14 mouse cellular contexts compared by ENCODE assay signal in genomic region chr3:58689105-58689504, GRCm38 (mm10). TPM values are rescaled to one million over a fixed set of nuclear protein-coding genes. Genes with fewer than 3 reads are reported as not detected.
A peak's percentile ranks its signal among the peaks of the same experiment; 100 is the strongest.
DNase-seq lines count a peak whose midpoint lies in the region; ATAC-seq and TF ChIP-seq lines count a peak whose summit lies in the region.
"Had no signal": no experiment of that assay in that cellular context is flagged by ENCODE, and none has a peak within 500 bp of the region (broad histone marks: within the 10 kb centered on the region; RNA-seq: fewer than 3 reads in every experiment).

No protein-coding gene starts in this region.

- TF ChIP-seq CTCF in layer of hippocampus, adult 2 months (conservative IDR thresholded peaks at IDR 0.05): no peak

- ATAC-seq in forebrain, embryonic 13.5 days: no peak
- ATAC-seq in forebrain, embryonic 15.5 days (replicated peaks): no peak
- ATAC-seq in embryonic facial prominence, embryonic 15.5 days (ENCODE audit: insufficient number of reproducible peaks, low FRiP score, low TSS enrichment, low read depth): no peak
- ATAC-seq in midbrain, embryonic 16.5 days: no peak
- ATAC-seq: Patski had no signal

- peaks cover 22% of the 10 kb centered on the region for H3K4me1 ChIP-seq in forebrain, embryonic 13.5 days
- H3K4me1 ChIP-seq in forebrain, embryonic 15.5 days: peaks cover 18% of the 10 kb centered on the region
- peaks cover 20% of the 10 kb centered on the region for H3K4me1 ChIP-seq in embryonic facial prominence, embryonic 15.5 days
- peaks cover 16% of the 10 kb centered on the region for H3K4me1 ChIP-seq in midbrain, embryonic 16.5 days (ENCODE audit: control insufficient read depth, insufficient read depth, low read length)

- H3K9me3 ChIP-seq in forebrain, embryonic 13.5 days (replicated peaks): no peaks in the 10 kb centered on the region
- H3K9me3 ChIP-seq in forebrain, embryonic 15.5 days: no peaks in the 10 kb centered on the region
- H3K9me3 ChIP-seq in embryonic facial prominence, embryonic 15.5 days (replicated peaks): no peaks in the 10 kb centered on the region
- H3K9me3 ChIP-seq in midbrain, embryonic 16.5 days (replicated peaks; ENCODE audit: control insufficient read depth, low read length, poor library complexity, severe bottlenecking): no peaks in the 10 kb centered on the region

- H3K4me3 ChIP-seq in forebrain, embryonic 13.5 days: no peak overlapping the region
- H3K4me3 ChIP-seq in forebrain, embryonic 15.5 days: no peak overlapping the region
- peak overlapping the region; percentile 16; the same call in 1 of the 2 replicates for H3K4me3 ChIP-seq in layer of hippocampus, adult 2 months
- H3K4me3 ChIP-seq in embryonic facial prominence, embryonic 15.5 days (replicated peaks): no peak overlapping the region
- H3K4me3 ChIP-seq in midbrain, embryonic 16.5 days (ENCODE audit: low read depth, low read length): no peak overlapping the region

- H3K27me3 ChIP-seq in forebrain, embryonic 13.5 days: peaks cover 11% of the 10 kb centered on the region; the same call in 1 of the 2 replicates
- H3K27me3 ChIP-seq in forebrain, embryonic 15.5 days: 0 out of 2 replicates have a peak, but pooled peaks cover 5% of the 10 kb centered on the region
- no peaks in the 10 kb centered on the region for H3K27me3 ChIP-seq in embryonic facial prominence, embryonic 15.5 days
- H3K27me3 ChIP-seq in midbrain, embryonic 16.5 days (ENCODE audit: control insufficient read depth, insufficient read depth, low read depth, low read length): no peaks in the 10 kb centered on the region
- H3K27me3 ChIP-seq: Patski had no signal

- no peak for DNase-seq in layer of hippocampus, adult 2 months (ENCODE audit: low spot score in 2 of 2)
- DNase-seq in layer of hippocampus, adult 9-11 months: no peak
- DNase-seq in T-cell, adult 2 months (ENCODE audit: low spot score): no peak
- DNase-seq in lung, postnatal 4 days: no peak
- DNase-seq: adrenal gland, postnatal 14 days; cerebellum, adult 8-10 months; heart, postnatal 4 days had no signal

- peak overlapping the region; percentile 92; the same call in 1 of the 2 replicates for H3K4me2 ChIP-seq in forebrain, embryonic 13.5 days
- no peak overlapping the region for H3K4me2 ChIP-seq in forebrain, embryonic 15.5 days (replicated peaks)
- 0 out of 2 replicates have a peak overlapping the region, but pooled peaks have one; percentile 71 for H3K4me2 ChIP-seq in embryonic facial prominence, embryonic 15.5 days (replicated peaks)
- H3K4me2 ChIP-seq in midbrain, embryonic 16.5 days (ENCODE audit: low read length): peak overlapping the region; percentile 61

- no peak overlapping the region for H3K27ac ChIP-seq in forebrain, embryonic 13.5 days
- no peak overlapping the region for H3K27ac ChIP-seq in forebrain, embryonic 15.5 days (replicated peaks)
- no peak overlapping the region for H3K27ac ChIP-seq in layer of hippocampus, adult 2 months
- no peak overlapping the region for H3K27ac ChIP-seq in embryonic facial prominence, embryonic 15.5 days (replicated peaks)
- H3K27ac ChIP-seq in midbrain, embryonic 16.5 days (ENCODE audit: low read length): no peak overlapping the region

- no peaks in the 10 kb centered on the region for H3K36me3 ChIP-seq in forebrain, embryonic 13.5 days (ENCODE audit: poor library complexity, severe bottlenecking)
- H3K36me3 ChIP-seq in forebrain, embryonic 15.5 days: no peaks in the 10 kb centered on the region
- H3K36me3 ChIP-seq in embryonic facial prominence, embryonic 15.5 days: no peaks in the 10 kb centered on the region
- no peaks in the 10 kb centered on the region for H3K36me3 ChIP-seq in midbrain, embryonic 16.5 days (ENCODE audit: control insufficient read depth, insufficient read depth, low read length)

- 74% methylated on average over 7 of the region's 7 CpGs for WGBS in forebrain, embryonic 13.5 days
- WGBS in forebrain, embryonic 15.5 days: 69% methylated on average over 7 of the region's 7 CpGs
- WGBS in embryonic facial prominence, embryonic 15.5 days: 60% methylated on average over 7 of the region's 7 CpGs
- WGBS in midbrain, embryonic 16.5 days: 82% methylated on average over 7 of the region's 7 CpGs

- no peak overlapping the region for H3K9ac ChIP-seq in forebrain, embryonic 13.5 days
- H3K9ac ChIP-seq in forebrain, embryonic 15.5 days (replicated peaks): no peak overlapping the region
- H3K9ac ChIP-seq in embryonic facial prominence, embryonic 15.5 days: no peak overlapping the region
- H3K9ac ChIP-seq in midbrain, embryonic 16.5 days (ENCODE audit: low read depth, low read length): no peak overlapping the region

RNA-seq across cellular contexts. Expression of gene Siah2, which starts 3.1 kb away (rescaled TPM):
- 4.7 and 5.4 TPM in 2 replicates for polyA plus RNA-seq in forebrain, embryonic 13.5 days (2015; fragmentation: Nextera tagmentation; extraction: Ambion mirVana)
- 7.0 and 8.1 TPM in 2 replicates for polyA plus RNA-seq in forebrain, embryonic 15.5 days (2015; fragmentation: Nextera tagmentation; extraction: Ambion mirVana)
- total RNA-seq in layer of hippocampus, adult 2 months (2021): 10 to 100 TPM; 16.0 to 18.4 TPM
- polyA plus RNA-seq in embryonic facial prominence, embryonic 15.5 days (2015; fragmentation: Nextera tagmentation; extraction: Ambion mirVana): 6.3 and 7.3 TPM in 2 replicates
- 8.9 and 10.7 TPM in 2 replicates for polyA plus RNA-seq in midbrain, embryonic 16.5 days (2015; fragmentation: Nextera tagmentation; extraction: Ambion mirVana)

RNA-seq across cellular contexts. Expression of gene Erich6, which starts 52.1 kb away (rescaled TPM):
- 0.09 and 0.18 TPM in 2 replicates for polyA plus RNA-seq in forebrain, embryonic 13.5 days (2015; fragmentation: Nextera tagmentation; extraction: Ambion mirVana)
- polyA plus RNA-seq in forebrain, embryonic 15.5 days (2015; fragmentation: Nextera tagmentation; extraction: Ambion mirVana): 0.08 and 0.10 TPM in 2 replicates
- 1 to 10 TPM; 1.3 to 1.7 TPM for total RNA-seq in layer of hippocampus, adult 2 months (2021)
- 0.08 TPM in 1 of 2 replicates, not detected in the other for polyA plus RNA-seq in embryonic facial prominence, embryonic 15.5 days (2015; fragmentation: Nextera tagmentation; extraction: Ambion mirVana)
- polyA plus RNA-seq in midbrain, embryonic 16.5 days (2015; fragmentation: Nextera tagmentation; extraction: Ambion mirVana): 0.19 and 0.26 TPM in 2 replicates
- total RNA-seq: adrenal gland, postnatal 14 days; megakaryocyte-erythroid progenitor cell, adult 5-6 weeks had no signal
- polyA plus RNA-seq: spleen, adult 2 months had no signal
